Mouse (Mus musculus): ENCODE measurements around the gene Ncor2. TPM values are rescaled to one million over a fixed set of nuclear protein-coding genes. Genes with fewer than 3 reads are reported as not detected.

Gene Ncor2
- polyA plus RNA-seq, 1 experiment, result not detected

GRCm38 (mm10) chr5:125040128-125040584 is 138.9 kb downstream of the Ncor2 start:
- no peak overlapping the region for H3K4me3 ChIP-seq (ENCODE audit: insufficient read depth, low read depth, low read length)
- H3K27ac ChIP-seq (ENCODE audit: insufficient read depth, low read depth, low read length), result peak overlapping the region; percentile 10; the same call in 1 of the 2 replicates
- peaks cover 89% of the 10 kb centered on the region for H3K4me1 ChIP-seq (ENCODE audit: control insufficient read depth, insufficient read depth, low read length)
- 48% methylated on average over 5 of the region's 5 CpGs for WGBS
- TF ChIP-seq POLR2A (IDR thresholded peaks at IDR 0.05; ENCODE audit: insufficient read depth, low read depth, low read length) (no peak), CTCF (IDR thresholded peaks at IDR 0.05; ENCODE audit: insufficient read depth, low read depth, low read length) (no peak)

- H3K27ac ChIP-seq (ENCODE audit: insufficient read depth, low read depth, low read length), result peak overlapping the region; percentile 10
- WGBS, result 87% methylated on average over 8 of the region's 8 CpGs
- peaks cover 87% of the 10 kb centered on the region for H3K4me1 ChIP-seq (ENCODE audit: control insufficient read depth, insufficient read depth, low read length)
- TF ChIP-seq CTCF (IDR thresholded peaks at IDR 0.05; ENCODE audit: insufficient read depth, low read depth, low read length) (no peak), POLR2A (IDR thresholded peaks at IDR 0.05; ENCODE audit: insufficient read depth, low read depth, low read length) (no peak)
- H3K4me3 ChIP-seq (ENCODE audit: insufficient read depth, low read depth, low read length), result no peak overlapping the region
Observed at GRCm38 (mm10) chr5:125039377-125040027, 139.5 kb downstream of the Ncor2 start.

- TF ChIP-seq CTCF (IDR thresholded peaks at IDR 0.05; ENCODE audit: insufficient read depth, low read depth, low read length) (no peak), POLR2A (IDR thresholded peaks at IDR 0.05; ENCODE audit: insufficient read depth, low read depth, low read length) (no peak)
- WGBS, result 77% methylated on average over 8 of the region's 8 CpGs
- no peak overlapping the region for H3K4me3 ChIP-seq (ENCODE audit: insufficient read depth, low read depth, low read length)
- no peak overlapping the region for H3K27ac ChIP-seq (ENCODE audit: insufficient read depth, low read depth, low read length)
- H3K4me1 ChIP-seq (ENCODE audit: control insufficient read depth, insufficient read depth, low read length), result peaks cover 60% of the 10 kb centered on the region
Observed at GRCm38 (mm10) chr5:125036483-125036882, 142.5 kb downstream of the Ncor2 start.

GRCm38 (mm10) chr5:125028911-125029310 is 150.1 kb downstream of the Ncor2 start:
- no peak overlapping the region for H3K27ac ChIP-seq (ENCODE audit: insufficient read depth, low read depth, low read length)
- no peak for TF ChIP-seq POLR2A (IDR thresholded peaks at IDR 0.05; ENCODE audit: insufficient read depth, low read depth, low read length)
- no peak for TF ChIP-seq CTCF (IDR thresholded peaks at IDR 0.05; ENCODE audit: insufficient read depth, low read depth, low read length)
- H3K4me3 ChIP-seq (ENCODE audit: insufficient read depth, low read depth, low read length), result no peak overlapping the region
- H3K4me1 ChIP-seq (ENCODE audit: control insufficient read depth, insufficient read depth, low read length), result peaks cover 8% of the 10 kb centered on the region; the same call in 1 of the 2 replicates
- WGBS, result 93% methylated on average over 20 of the region's 20 CpGs

GRCm38 (mm10) chr5:125028371-125028770 is 150.6 kb downstream of the Ncor2 start:
- peaks cover 10% of the 10 kb centered on the region; the same call in 1 of the 2 replicates for H3K4me1 ChIP-seq (ENCODE audit: control insufficient read depth, insufficient read depth, low read length)
- TF ChIP-seq CTCF (IDR thresholded peaks at IDR 0.05; ENCODE audit: insufficient read depth, low read depth, low read length), result no peak
- no peak for TF ChIP-seq POLR2A (IDR thresholded peaks at IDR 0.05; ENCODE audit: insufficient read depth, low read depth, low read length)
- no peak overlapping the region for H3K4me3 ChIP-seq (ENCODE audit: insufficient read depth, low read depth, low read length)
- WGBS, result 76% methylated on average over 15 of the region's 15 CpGs
- no peak overlapping the region for H3K27ac ChIP-seq (ENCODE audit: insufficient read depth, low read depth, low read length)

GRCm38 (mm10) chr5:125024002-125024401 is 155.0 kb downstream of the Ncor2 start:
- peaks cover 37% of the 10 kb centered on the region for H3K4me1 ChIP-seq (ENCODE audit: control insufficient read depth, insufficient read depth, low read length)
- H3K27ac ChIP-seq (ENCODE audit: insufficient read depth, low read depth, low read length), result 0 out of 2 replicates have a peak overlapping the region, but pooled peaks have one; percentile 30
- no peak overlapping the region for H3K4me3 ChIP-seq (ENCODE audit: insufficient read depth, low read depth, low read length)
- TF ChIP-seq POLR2A (IDR thresholded peaks at IDR 0.05; ENCODE audit: insufficient read depth, low read depth, low read length), result no peak
- peak; percentile 61 for TF ChIP-seq CTCF (IDR thresholded peaks at IDR 0.05; ENCODE audit: insufficient read depth, low read depth, low read length)
- WGBS, result 53% methylated on average over 14 of the region's 14 CpGs

GRCm38 (mm10) chr5:125021298-125021697 is 157.7 kb downstream of the Ncor2 start:
- H3K27ac ChIP-seq (ENCODE audit: insufficient read depth, low read depth, low read length), result peak overlapping the region; percentile 27
- no peak overlapping the region for H3K4me3 ChIP-seq (ENCODE audit: insufficient read depth, low read depth, low read length)

GRCm38 (mm10) chr5:125019099-125019498 is 159.9 kb downstream of the Ncor2 start:
- WGBS, result 75% methylated on average over 5 of the region's 5 CpGs
- H3K4me3 ChIP-seq (ENCODE audit: insufficient read depth, low read depth, low read length), result no peak overlapping the region
- peak overlapping the region; percentile 7; the same call in 1 of the 2 replicates for H3K27ac ChIP-seq (ENCODE audit: insufficient read depth, low read depth, low read length)
- TF ChIP-seq CTCF (IDR thresholded peaks at IDR 0.05; ENCODE audit: insufficient read depth, low read depth, low read length), result no peak
- no peak for TF ChIP-seq POLR2A (IDR thresholded peaks at IDR 0.05; ENCODE audit: insufficient read depth, low read depth, low read length)
- peaks cover 57% of the 10 kb centered on the region for H3K4me1 ChIP-seq (ENCODE audit: control insufficient read depth, insufficient read depth, low read length)

More at GRCm38 (mm10) chr5:125021298-125021697, 157.7 kb downstream of the Ncor2 start:
- H3K4me1 ChIP-seq (ENCODE audit: control insufficient read depth, insufficient read depth, low read length), result peaks cover 51% of the 10 kb centered on the region
- 49% methylated on average over 11 of the region's 11 CpGs for WGBS
- TF ChIP-seq CTCF (IDR thresholded peaks at IDR 0.05; ENCODE audit: insufficient read depth, low read depth, low read length) (no peak), POLR2A (IDR thresholded peaks at IDR 0.05; ENCODE audit: insufficient read depth, low read depth, low read length) (no peak)

GRCm38 (mm10) chr5:125017332-125017731 is 161.7 kb downstream of the Ncor2 start:
- peak overlapping the region; percentile 2; the same call in 1 of the 2 replicates for H3K27ac ChIP-seq (ENCODE audit: insufficient read depth, low read depth, low read length)

More at GRCm38 (mm10) chr5:125017332-125017731, 161.7 kb downstream of the Ncor2 start:
- no peak overlapping the region for H3K4me3 ChIP-seq (ENCODE audit: insufficient read depth, low read depth, low read length)
- H3K4me1 ChIP-seq (ENCODE audit: control insufficient read depth, insufficient read depth, low read length), result peaks cover 49% of the 10 kb centered on the region
- 23% methylated on average over 15 of the region's 15 CpGs for WGBS
- no peak for TF ChIP-seq CTCF (IDR thresholded peaks at IDR 0.05; ENCODE audit: insufficient read depth, low read depth, low read length)
- TF ChIP-seq POLR2A (IDR thresholded peaks at IDR 0.05; ENCODE audit: insufficient read depth, low read depth, low read length), result no peak
